Mouse (Mus musculus): ENCODE data around the gene Gm17482. TPM values are rescaled to one million over a fixed set of nuclear protein-coding genes. Genes with fewer than 3 reads are reported as not detected.
"Not testable (repeated sequence)": the region's sequence is repeated elsewhere in the genome, so short reads cannot be mapped to it uniquely, and the experiment has no call there.

Gene Gm17482
- total and polyA plus RNA-seq, 2 experiments from 2014 or later, result not detected

GRCm38 (mm10) chr6:115231836-115232235 is 4.7 kb downstream of the Gm17482 start:
- no peak for TF ChIP-seq CTCF (IDR thresholded peaks at IDR 0.05; ENCODE audit: low read depth)
- DNase-seq (no peak), ATAC-seq (no peak)
- H3K36me3 ChIP-seq (ENCODE audit: insufficient read depth), result no peaks in the 10 kb centered on the region
- H3K27ac ChIP-seq (ENCODE audit: low read depth, low read length), result no peak overlapping the region
- H3K4me3 ChIP-seq (ENCODE audit: low read depth, low read length), result no peak overlapping the region
- no peak overlapping the region for H3K9ac ChIP-seq
- H3K9me3 ChIP-seq (ENCODE audit: low read length), result no peaks in the 10 kb centered on the region
- H3K4me1 ChIP-seq (ENCODE audit: insufficient read depth), result no peaks in the 10 kb centered on the region
- H3K4me2 ChIP-seq (ENCODE audit: low read depth), result no peak overlapping the region
- H3K27me3 ChIP-seq (ENCODE audit: insufficient read depth, low read length), result no peaks in the 10 kb centered on the region
- 73% methylated on average over 4 of the region's 4 CpGs for WGBS

GRCm38 (mm10) chr6:115232562-115232961 is 5.4 kb downstream of the Gm17482 start:
- no peak overlapping the region for H3K27ac ChIP-seq (ENCODE audit: low read depth, low read length)
- H3K9me3 ChIP-seq (ENCODE audit: low read length), result no peaks in the 10 kb centered on the region
- H3K9ac ChIP-seq, result no peak overlapping the region
- no peak for DNase-seq
- no peak overlapping the region for H3K4me2 ChIP-seq (ENCODE audit: low read depth)
- ATAC-seq, result no peak
- H3K36me3 ChIP-seq (ENCODE audit: insufficient read depth), result no peaks in the 10 kb centered on the region
- 93% methylated on average over 1 of the region's 1 CpGs for WGBS
- no peaks in the 10 kb centered on the region for H3K4me1 ChIP-seq (ENCODE audit: insufficient read depth)
- no peaks in the 10 kb centered on the region for H3K27me3 ChIP-seq (ENCODE audit: insufficient read depth, low read length)
- no peak overlapping the region for H3K4me3 ChIP-seq (ENCODE audit: low read depth, low read length)
- no peak for TF ChIP-seq CTCF (IDR thresholded peaks at IDR 0.05; ENCODE audit: low read depth)

- no peak for DNase-seq
- Histone ChIP-seq H3K27ac (ENCODE audit: low read depth, low read length) (no peak overlapping the region), H3K4me1 (ENCODE audit: insufficient read depth) (no peaks in the 10 kb centered on the region), H3K4me3 (ENCODE audit: low read depth, low read length) (no peak overlapping the region), H3K9me3 (ENCODE audit: low read length) (no peaks in the 10 kb centered on the region), H3K4me2 (ENCODE audit: low read depth) (no peak overlapping the region), H3K9ac (no peak overlapping the region), H3K36me3 (ENCODE audit: insufficient read depth) (0 out of 2 replicates have a peak, but pooled peaks cover 9% of the 10 kb centered on the region), H3K27me3 (ENCODE audit: insufficient read depth, low read length) (no peaks in the 10 kb centered on the region)
- ATAC-seq, result no peak
- WGBS, result 87% methylated on average over 9 of the region's 9 CpGs
- no peak for TF ChIP-seq CTCF (IDR thresholded peaks at IDR 0.05; ENCODE audit: low read depth)
Measured at GRCm38 (mm10) chr6:115238031-115239027, 11.2 kb downstream of the Gm17482 start.

GRCm38 (mm10) chr6:115239335-115239734 is 12.2 kb downstream of the Gm17482 start:
- TF ChIP-seq CTCF (IDR thresholded peaks at IDR 0.05; ENCODE audit: low read depth), result no peak
- WGBS, result 68% methylated on average over 7 of the region's 7 CpGs
- H3K36me3 ChIP-seq (ENCODE audit: insufficient read depth), result 0 out of 2 replicates have a peak, but pooled peaks cover 13% of the 10 kb centered on the region
- no peak overlapping the region for H3K9ac ChIP-seq
- no peak overlapping the region for H3K4me3 ChIP-seq (ENCODE audit: low read depth, low read length)
- H3K4me1 ChIP-seq (ENCODE audit: insufficient read depth), result no peaks in the 10 kb centered on the region
- DNase-seq (no peak), ATAC-seq (peak; percentile 73)
- no peaks in the 10 kb centered on the region for H3K27me3 ChIP-seq (ENCODE audit: insufficient read depth, low read length)
- H3K27ac ChIP-seq (ENCODE audit: low read depth, low read length), result no peak overlapping the region
- no peak overlapping the region for H3K4me2 ChIP-seq (ENCODE audit: low read depth)
- no peaks in the 10 kb centered on the region for H3K9me3 ChIP-seq (ENCODE audit: low read length)

- not testable (repeated sequence) for ATAC-seq; H3K27me3 ChIP-seq (ENCODE audit: insufficient read depth, low read length); H3K9ac ChIP-seq; H3K27ac ChIP-seq (ENCODE audit: low read depth, low read length); H3K9me3 ChIP-seq (ENCODE audit: low read length); H3K4me3 ChIP-seq (ENCODE audit: low read depth, low read length); H3K4me1 ChIP-seq (ENCODE audit: insufficient read depth); H3K4me2 ChIP-seq (ENCODE audit: low read depth); DNase-seq
- H3K36me3 ChIP-seq (ENCODE audit: insufficient read depth), result peaks cover 13% of the 10 kb centered on the region; the same call in 1 of the 2 replicates
- WGBS, result 60% methylated on average over 2 of the region's 2 CpGs
Measured at GRCm38 (mm10) chr6:115240431-115240830, 13.3 kb downstream of the Gm17482 start.

GRCm38 (mm10) chr6:115241131-115241699 is 14.1 kb downstream of the Gm17482 start:
- Histone ChIP-seq H3K27me3 (ENCODE audit: insufficient read depth, low read length) (no peaks in the 10 kb centered on the region), H3K9ac (no peak overlapping the region), H3K9me3 (ENCODE audit: low read length) (no peaks in the 10 kb centered on the region), H3K4me2 (ENCODE audit: low read depth) (no peak overlapping the region), H3K4me3 (ENCODE audit: low read depth, low read length) (no peak overlapping the region), H3K4me1 (ENCODE audit: insufficient read depth) (no peaks in the 10 kb centered on the region), H3K27ac (ENCODE audit: low read depth, low read length) (no peak overlapping the region), H3K36me3 (ENCODE audit: insufficient read depth) (peaks cover 16% of the 10 kb centered on the region; the same call in 1 of the 2 replicates)
- WGBS, result 44% methylated on average over 3 of the region's 3 CpGs
- TF ChIP-seq CTCF (IDR thresholded peaks at IDR 0.05; ENCODE audit: low read depth), result no peak
- DNase-seq (no peak), ATAC-seq (no peak)

- TF ChIP-seq CTCF (IDR thresholded peaks at IDR 0.05; ENCODE audit: low read depth), result no peak
- DNase-seq, result no peak
- H3K27ac ChIP-seq (ENCODE audit: low read depth, low read length), result no peak overlapping the region
- H3K9me3 ChIP-seq (ENCODE audit: low read length), result no peaks in the 10 kb centered on the region
- 73% methylated on average over 3 of the region's 3 CpGs for WGBS
- no peaks in the 10 kb centered on the region for H3K4me1 ChIP-seq (ENCODE audit: insufficient read depth)
- H3K27me3 ChIP-seq (ENCODE audit: insufficient read depth, low read length), result no peaks in the 10 kb centered on the region
- no peak for ATAC-seq
- no peak overlapping the region for H3K4me3 ChIP-seq (ENCODE audit: low read depth, low read length)
- no peak overlapping the region for H3K9ac ChIP-seq
- H3K36me3 ChIP-seq (ENCODE audit: insufficient read depth), result peaks cover 19% of the 10 kb centered on the region; the same call in 1 of the 2 replicates
- H3K4me2 ChIP-seq (ENCODE audit: low read depth), result no peak overlapping the region
Measured at GRCm38 (mm10) chr6:115241939-115242338, 14.8 kb downstream of the Gm17482 start.
